Mouse (Mus musculus) forebrain, embryonic 10.5 days (tissue): ENCODE results near the gene Pi16. TPM values are rescaled to one million over a fixed set of nuclear protein-coding genes. Genes with fewer than 3 reads are reported as not detected.
A peak's percentile ranks its signal among the peaks of the same experiment; 100 is the strongest.

Source experiments
- DNase-seq: peaks from one replicate; pipeline ENCODE4 v3.0.0-alpha.2; 2017; ENCODE audit warnings: low spot score; ENCODE audit errors: extremely low spot score
- H3K27ac ChIP-seq: fragments of 300-500 bp; sonication (generic); 2 replicates; pipeline ENCODE4 v1.5.1; 2016; ENCODE audit warnings: mild to moderate bottlenecking
- H3K27me3 ChIP-seq: fragments of 300-500 bp; sonication (generic); 2 replicates; pipeline ENCODE4 v1.6.1; 2016; ENCODE audit warnings: mild to moderate bottlenecking; ENCODE audit not compliant: poor library complexity, severe bottlenecking
- H3K36me3 ChIP-seq: fragments of 300-500 bp; sonication (generic); replicated peaks from 2 replicates; pipeline ENCODE4 v1.6.1; 2016; ENCODE audit warnings: mild to moderate bottlenecking, moderate library complexity
- H3K4me1 ChIP-seq: fragments of 300-500 bp; sonication (generic); 2 replicates; pipeline ENCODE4 v1.6.1; 2016
- H3K4me3 ChIP-seq: fragments of 300-500 bp; sonication (generic); 2 replicates; pipeline ENCODE4 v1.5.1; 2016; ENCODE audit warnings: mild to moderate bottlenecking, moderate library complexity
- H3K9me3 ChIP-seq: fragments of 300-500 bp; sonication (generic); 2 replicates; pipeline ENCODE4 v1.6.1; 2016; ENCODE audit warnings: mild to moderate bottlenecking, moderate library complexity
- WGBS: fragments of 180-500 bp; shearing (Covaris S2); methylation state at CpG from one replicate; pipeline ENCODE4 v1.1.7; 2016; 5-methylcytosine and 5-hydroxymethylcytosine counted together
- polyA plus RNA-seq: library from polyadenylated mRNA; unstranded; fragments of >200 nt; fragmentation: Nextera tagmentation; extraction: Ambion mirVana; gene quantifications from 2 replicates; pipeline ENCODE4 v1.2.1, GENCODE M21; 2016

Pi16 gene
- polyA plus RNA-seq, 1 experiment from 2014 or later: 0.73 TPM

GRCm38 (mm10) chr17:29323625-29324024, 6.1 kb downstream of the Pi16 start:
- 92% methylated on average over 3 of the region's 3 CpGs for WGBS
- no peak overlapping the region for H3K27ac ChIP-seq
- H3K27me3 ChIP-seq: peaks cover 94% of the 10 kb centered on the region
- peaks cover 63% of the 10 kb centered on the region for H3K4me1 ChIP-seq
- H3K36me3 ChIP-seq: no peaks in the 10 kb centered on the region
- DNase-seq: no peak
- no peaks in the 10 kb centered on the region for H3K9me3 ChIP-seq
- no peak overlapping the region for H3K4me3 ChIP-seq

- Histone ChIP-seq H3K4me1 (peaks cover 58% of the 10 kb centered on the region), H3K27ac (peak overlapping the region; percentile 86), H3K27me3 (peaks cover 76% of the 10 kb centered on the region), H3K9me3 (no peaks in the 10 kb centered on the region), H3K4me3 (peak overlapping the region; percentile 54), H3K36me3 (peaks cover 8% of the 10 kb centered on the region)
- 39% methylated on average over 13 of the region's 13 CpGs for WGBS
- DNase-seq: no peak
Measured at GRCm38 (mm10) chr17:29325831-29326230, 8.4 kb downstream of the Pi16 start.

- Histone ChIP-seq H3K4me1 (peaks cover 60% of the 10 kb centered on the region), H3K36me3 (peaks cover 18% of the 10 kb centered on the region), H3K27me3 (peaks cover 66% of the 10 kb centered on the region), H3K9me3 (no peaks in the 10 kb centered on the region), H3K27ac (peak overlapping the region; percentile 86), H3K4me3 (peak overlapping the region; percentile 54)
- peak; percentile 71 for DNase-seq
- WGBS: 7% methylated on average over 52 of the region's 52 CpGs
Measured at GRCm38 (mm10) chr17:29326531-29327529, 9.3 kb downstream of the Pi16 start.

GRCm38 (mm10) chr17:29327691-29328090, 10.2 kb downstream of the Pi16 start:
- Histone ChIP-seq H3K9me3 (no peaks in the 10 kb centered on the region), H3K4me3 (peak overlapping the region; percentile 54; the same call in 1 of the 2 replicates), H3K36me3 (peaks cover 27% of the 10 kb centered on the region), H3K27me3 (peaks cover 58% of the 10 kb centered on the region), H3K27ac (peak overlapping the region; percentile 86), H3K4me1 (peaks cover 52% of the 10 kb centered on the region)
- WGBS: 82% methylated on average over 9 of the region's 9 CpGs
- DNase-seq: no peak

GRCm38 (mm10) chr17:29330221-29330620, 12.7 kb downstream of the Pi16 start:
- Histone ChIP-seq H3K4me1 (peaks cover 49% of the 10 kb centered on the region), H3K27me3 (peaks cover 36% of the 10 kb centered on the region), H3K27ac (no peak overlapping the region), H3K4me3 (no peak overlapping the region), H3K9me3 (no peaks in the 10 kb centered on the region), H3K36me3 (peaks cover 49% of the 10 kb centered on the region)
- DNase-seq: no peak
- 88% methylated on average over 3 of the region's 3 CpGs for WGBS

GRCm38 (mm10) chr17:29330671-29331410, 13.4 kb downstream of the Pi16 start:
- no peak for DNase-seq

GRCm38 (mm10) chr17:29332186-29332685, 14.8 kb downstream of the Pi16 start:
- no peak overlapping the region for H3K27ac ChIP-seq
- H3K36me3 ChIP-seq: peaks cover 69% of the 10 kb centered on the region
- peaks cover 31% of the 10 kb centered on the region for H3K4me1 ChIP-seq
- peaks cover 18% of the 10 kb centered on the region for H3K27me3 ChIP-seq
- WGBS: 88% methylated on average over 4 of the region's 4 CpGs
- H3K4me3 ChIP-seq: no peak overlapping the region
- no peak for DNase-seq
- H3K9me3 ChIP-seq: no peaks in the 10 kb centered on the region

More at GRCm38 (mm10) chr17:29330671-29331410, 13.4 kb downstream of the Pi16 start:
- H3K27ac ChIP-seq: 0 out of 2 replicates have a peak overlapping the region, but pooled peaks have one; percentile 35
- 37% methylated on average over 5 of the region's 5 CpGs for WGBS
- H3K27me3 ChIP-seq: peaks cover 32% of the 10 kb centered on the region
- H3K4me1 ChIP-seq: peaks cover 45% of the 10 kb centered on the region
- peaks cover 55% of the 10 kb centered on the region for H3K36me3 ChIP-seq
- H3K4me3 ChIP-seq: no peak overlapping the region
- no peaks in the 10 kb centered on the region for H3K9me3 ChIP-seq

- 93% methylated on average over 19 of the region's 19 CpGs for WGBS
- H3K9me3 ChIP-seq: no peaks in the 10 kb centered on the region
- peaks cover 93% of the 10 kb centered on the region for H3K36me3 ChIP-seq
- H3K4me3 ChIP-seq: no peak overlapping the region
- no peak overlapping the region for H3K27ac ChIP-seq
- H3K4me1 ChIP-seq: peaks cover 17% of the 10 kb centered on the region
- no peak for DNase-seq
- no peaks in the 10 kb centered on the region for H3K27me3 ChIP-seq
Measured at GRCm38 (mm10) chr17:29336266-29336990, 18.9 kb downstream of the Pi16 start.

GRCm38 (mm10) chr17:29337979-29338823, 20.7 kb downstream of the Pi16 start:
- Histone ChIP-seq H3K27me3 (no peaks in the 10 kb centered on the region), H3K4me3 (no peak overlapping the region), H3K27ac (no peak overlapping the region), H3K9me3 (no peaks in the 10 kb centered on the region), H3K4me1 (peaks cover 28% of the 10 kb centered on the region), H3K36me3 (peaks cover 93% of the 10 kb centered on the region)
- no peak for DNase-seq
- WGBS: 94% methylated on average over 9 of the region's 9 CpGs

GRCm38 (mm10) chr17:29339170-29339768, 21.8 kb downstream of the Pi16 start:
- WGBS: 87% methylated on average over 11 of the region's 11 CpGs
- H3K9me3 ChIP-seq: no peaks in the 10 kb centered on the region

More at GRCm38 (mm10) chr17:29339170-29339768, 21.8 kb downstream of the Pi16 start:
- no peak overlapping the region for H3K4me3 ChIP-seq
- DNase-seq: no peak
- peak overlapping the region; percentile 48; the same call in 1 of the 2 replicates for H3K27ac ChIP-seq
- H3K36me3 ChIP-seq: peaks cover 93% of the 10 kb centered on the region
- H3K27me3 ChIP-seq: no peaks in the 10 kb centered on the region
- H3K4me1 ChIP-seq: peaks cover 28% of the 10 kb centered on the region
